Mouse (Mus musculus): ENCODE measurements at regions not wholly inside any gene's neighbourhood (a gene's known extent, or its start where the extent isn't known, plus 50 kb on each side); places are given as distances from the start of the nearest gene placed in this dataset.

DNA sequence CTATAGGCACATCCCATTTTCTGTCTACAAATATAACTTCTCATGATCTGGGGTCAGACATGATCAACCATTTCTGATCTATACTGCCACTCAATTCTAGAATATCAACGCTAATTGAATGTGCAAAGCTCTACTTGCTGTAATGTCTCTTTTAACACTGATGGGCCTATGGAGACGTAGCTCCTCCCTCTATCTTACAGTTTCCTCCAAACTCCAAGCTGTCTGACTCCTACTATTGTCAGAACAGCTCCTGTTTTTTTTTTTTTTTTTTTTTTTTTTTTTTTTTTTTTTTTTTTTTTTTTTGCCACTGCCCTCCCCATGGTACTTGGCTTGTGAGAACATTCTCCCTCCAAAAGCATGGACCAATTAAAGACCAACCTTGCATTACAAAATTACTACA is 165.2 kb downstream of the Pah start:
- intact Hi-C loops (cut with DNase I): no loop called here
- no peak overlapping the region for H3K27ac ChIP-seq
- no peak for TF ChIP-seq CTCF (IDR thresholded peaks at IDR 0.05)

DNA sequence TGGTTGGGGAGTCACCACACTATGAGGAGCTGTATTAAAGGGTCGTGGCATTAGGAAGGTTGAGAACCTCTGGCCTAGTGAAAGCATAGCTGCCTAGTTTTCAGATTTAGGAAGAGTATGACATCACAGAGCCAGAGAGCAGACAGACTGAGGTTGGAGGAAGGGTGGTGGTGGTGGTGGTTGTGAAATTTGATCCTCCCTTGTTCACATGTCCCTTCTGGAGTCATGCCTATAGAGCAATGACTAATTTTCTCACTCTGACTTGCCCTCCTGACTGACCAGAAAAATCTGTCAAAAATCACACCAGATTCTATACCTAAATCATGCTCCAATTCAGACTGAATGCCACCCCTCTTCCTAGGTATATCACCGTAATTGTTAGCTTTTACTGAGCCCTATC is 166.2 kb downstream of the Pah start:
- intact Hi-C loops (cut with DNase I): no loop called here
- H3K4me3 ChIP-seq: no peak overlapping the region
- TF ChIP-seq CTCF (IDR thresholded peaks at IDR 0.05): no peak
- no peak for DNase-seq (ENCODE audit: extremely low spot score in 1 of 2, low spot score in 2 of 2)
- no peak overlapping the region for H3K27ac ChIP-seq

More for the DNA sequence above, 165.2 kb downstream of the Pah start:
- H3K4me3 ChIP-seq: no peak overlapping the region
- no peak for DNase-seq (ENCODE audit: extremely low spot score in 1 of 2, low spot score in 2 of 2)

DNA sequence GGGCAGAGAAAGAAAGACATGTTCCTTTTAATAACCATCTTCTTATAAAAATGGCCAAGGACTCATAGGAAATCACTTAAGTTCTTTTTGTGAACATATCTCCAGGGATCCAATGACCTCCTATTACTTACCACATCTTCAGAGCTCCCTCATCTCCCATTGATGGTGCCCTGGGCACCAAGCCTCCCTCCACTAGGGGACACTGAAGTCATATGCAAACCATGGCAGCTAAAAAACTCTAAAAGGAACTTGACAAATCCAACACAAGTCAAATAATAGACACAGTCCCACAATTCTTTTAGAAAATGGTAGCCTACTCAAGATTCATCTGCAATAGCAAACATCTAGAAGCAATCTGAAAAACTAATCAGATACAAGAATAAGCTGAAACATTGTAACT is 167.2 kb upstream of the Igf1 start:
- DNase-seq (ENCODE audit: extremely low spot score in 1 of 2, low spot score in 2 of 2): no peak
- intact Hi-C loops (cut with DNase I): no loop called here
- no peak overlapping the region for H3K27ac ChIP-seq
- no peak overlapping the region for H3K4me3 ChIP-seq
- peak; percentile 33 for TF ChIP-seq CTCF (IDR thresholded peaks at IDR 0.05)

DNA sequence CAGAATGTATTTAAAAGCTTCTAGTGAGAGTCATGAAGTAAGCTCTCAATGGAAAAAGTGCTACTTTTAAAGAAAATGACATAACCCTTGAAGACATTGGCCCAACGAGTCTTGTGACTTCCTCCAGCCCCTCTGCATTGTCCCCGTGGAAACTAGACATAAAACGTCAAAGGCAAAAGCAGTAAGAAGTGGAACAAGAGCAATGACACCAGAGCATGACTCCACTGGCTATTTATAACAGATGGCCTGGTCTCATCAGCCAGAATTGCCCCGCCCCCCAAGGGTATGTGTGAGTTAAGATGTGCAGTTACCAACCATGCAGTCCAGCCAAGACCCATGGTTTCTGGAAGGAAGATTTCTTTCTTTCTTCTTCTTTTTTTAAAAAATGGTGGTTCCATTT is 161.6 kb upstream of the Igf1 start:
- no peak overlapping the region for H3K4me3 ChIP-seq
- no peak overlapping the region for H3K27ac ChIP-seq
- intact Hi-C loops (cut with DNase I): no loop called here
- DNase-seq (ENCODE audit: extremely low spot score in 1 of 2, low spot score in 2 of 2): no peak
- no peak for TF ChIP-seq CTCF (IDR thresholded peaks at IDR 0.05)

DNA sequence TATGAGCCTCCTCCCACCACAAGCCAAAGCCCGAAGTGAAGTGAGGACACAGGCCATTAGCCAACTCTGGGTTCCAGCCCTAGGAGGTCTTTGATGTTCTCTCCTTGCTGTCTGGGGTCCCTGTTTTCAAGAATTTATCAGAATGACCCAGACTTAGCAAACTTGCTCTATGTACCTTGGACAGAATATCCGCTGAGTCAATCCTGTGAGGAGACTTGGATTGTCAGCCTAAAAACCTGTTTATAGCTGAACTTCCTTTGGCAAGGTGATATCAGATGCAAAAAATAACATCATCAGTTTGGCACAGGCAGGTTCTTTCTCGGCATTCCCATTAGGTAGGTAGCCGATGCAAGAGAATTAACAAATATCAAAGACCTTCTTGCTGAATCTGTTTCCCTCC is 146.9 kb upstream of the Igf1 start:
- intact Hi-C loops (cut with DNase I): no loop called here
- no peak for DNase-seq (ENCODE audit: extremely low spot score in 1 of 2, low spot score in 2 of 2)
- Histone ChIP-seq H3K4me3 (no peak overlapping the region), H3K27ac (no peak overlapping the region)
- no peak for TF ChIP-seq CTCF (IDR thresholded peaks at IDR 0.05)

DNA sequence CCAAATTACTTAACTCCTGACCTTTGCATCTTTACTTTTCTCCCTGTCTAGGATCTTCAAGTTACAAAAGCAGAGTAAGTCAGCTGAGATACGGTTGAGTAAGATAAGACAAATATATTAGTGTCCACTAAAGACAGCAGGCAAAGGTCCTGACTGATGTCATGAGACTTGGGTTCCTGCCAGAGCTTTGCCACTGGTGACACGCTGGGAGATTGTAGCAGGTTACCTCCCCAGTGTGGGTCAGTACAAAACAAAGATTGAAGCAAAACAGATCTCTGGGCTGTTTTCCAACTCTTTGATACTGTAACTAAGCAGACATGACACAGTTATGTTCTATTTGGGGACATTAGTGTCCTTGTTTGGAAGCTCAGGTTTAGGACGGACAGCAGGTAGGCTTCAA is 146.3 kb upstream of the Igf1 start:
- no peak for TF ChIP-seq CTCF (IDR thresholded peaks at IDR 0.05)
- no peak for DNase-seq (ENCODE audit: extremely low spot score in 1 of 2, low spot score in 2 of 2)
- intact Hi-C loops (cut with DNase I): no loop called here
- Histone ChIP-seq H3K4me3 (no peak overlapping the region), H3K27ac (no peak overlapping the region)

DNA sequence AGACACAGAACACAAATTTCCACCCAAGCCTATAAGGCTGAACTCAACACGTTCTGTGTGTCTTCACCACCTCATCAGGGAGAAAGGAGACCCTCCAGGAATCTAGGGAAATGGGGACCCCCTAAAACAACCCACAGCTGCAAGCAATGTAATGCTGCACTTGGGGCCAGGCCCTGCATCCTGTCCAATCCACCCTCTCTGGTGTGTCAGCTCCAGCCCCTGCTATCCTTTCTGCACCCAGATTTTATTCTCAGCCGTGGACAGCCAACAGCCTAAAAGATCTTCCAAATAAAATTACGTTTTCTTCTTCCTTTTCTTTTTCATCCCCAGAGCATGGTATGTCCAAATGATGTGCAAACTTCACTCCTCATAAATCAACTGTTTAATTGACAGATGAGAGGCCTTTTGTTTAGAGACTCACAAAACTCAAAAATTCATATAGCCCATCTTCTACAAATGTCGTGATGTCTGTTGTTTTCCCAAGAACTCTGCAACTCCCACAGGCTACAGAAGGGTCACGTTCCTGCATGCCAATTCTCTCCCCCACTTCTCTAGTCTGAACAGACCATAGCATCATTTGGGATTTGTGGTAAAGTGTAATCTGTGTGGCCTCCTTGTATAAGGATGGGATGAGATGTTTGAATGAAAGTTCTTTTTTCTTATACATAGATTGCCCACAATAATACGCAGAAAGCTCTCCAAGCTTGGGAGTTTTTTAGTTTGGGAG is 142.0 kb upstream of the Igf1 start:
- intact Hi-C loops (cut with DNase I): no loop called here
- no peak for TF ChIP-seq CTCF (IDR thresholded peaks at IDR 0.05)
- H3K27ac ChIP-seq: no peak overlapping the region
- no peak overlapping the region for H3K4me3 ChIP-seq
- DNase-seq (ENCODE audit: extremely low spot score in 1 of 2, low spot score in 2 of 2): no peak

DNA sequence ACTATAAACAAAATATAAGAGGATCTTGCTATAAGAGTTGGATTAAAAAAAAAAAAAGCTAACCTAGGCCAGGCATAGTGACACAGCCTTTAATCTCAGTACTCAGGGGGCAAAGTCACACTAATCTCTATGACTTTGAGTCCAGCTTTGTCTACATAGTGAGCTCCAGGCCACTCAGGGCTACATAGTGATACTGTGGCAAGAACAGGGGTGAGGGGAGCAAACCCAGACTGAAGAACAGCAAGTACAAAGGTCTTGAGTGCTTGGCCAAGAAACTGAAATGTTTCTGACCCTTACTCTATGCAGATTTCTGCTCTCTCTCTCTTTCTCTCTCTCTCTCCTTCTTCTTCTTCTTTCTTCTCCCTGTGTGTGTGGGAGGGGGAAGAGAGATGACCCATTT is 140.9 kb upstream of the Igf1 start:
- intact Hi-C loops (cut with DNase I): no loop called here
- Histone ChIP-seq H3K27ac (no peak overlapping the region), H3K4me3 (no peak overlapping the region)
- no peak for DNase-seq (ENCODE audit: extremely low spot score in 1 of 2, low spot score in 2 of 2)
- TF ChIP-seq CTCF (IDR thresholded peaks at IDR 0.05): no peak

DNA sequence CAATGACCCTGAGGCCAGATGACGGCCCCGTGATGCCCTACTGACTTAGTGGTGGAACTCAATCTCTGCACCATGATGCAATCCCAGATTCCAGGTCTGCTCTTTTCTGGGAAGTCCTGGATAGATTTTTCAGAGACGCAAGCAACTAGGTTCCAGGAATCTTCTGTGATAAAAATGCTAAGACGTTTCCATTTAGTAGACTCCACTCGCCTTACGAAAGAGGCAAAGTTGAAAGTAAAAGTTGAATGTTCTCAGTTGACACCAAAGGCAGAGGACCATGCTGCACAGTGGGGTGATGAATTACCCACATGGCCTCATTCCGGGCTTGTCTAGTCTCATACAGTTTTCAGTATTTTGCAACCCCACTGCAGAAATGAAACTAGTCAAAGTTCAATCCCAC is 139.6 kb upstream of the Igf1 start:
- no peak for DNase-seq (ENCODE audit: extremely low spot score in 1 of 2, low spot score in 2 of 2)
- no peak for TF ChIP-seq CTCF (IDR thresholded peaks at IDR 0.05)
- no peak overlapping the region for H3K27ac ChIP-seq
- H3K4me3 ChIP-seq: no peak overlapping the region
- intact Hi-C loops (cut with DNase I): no loop called here

DNA sequence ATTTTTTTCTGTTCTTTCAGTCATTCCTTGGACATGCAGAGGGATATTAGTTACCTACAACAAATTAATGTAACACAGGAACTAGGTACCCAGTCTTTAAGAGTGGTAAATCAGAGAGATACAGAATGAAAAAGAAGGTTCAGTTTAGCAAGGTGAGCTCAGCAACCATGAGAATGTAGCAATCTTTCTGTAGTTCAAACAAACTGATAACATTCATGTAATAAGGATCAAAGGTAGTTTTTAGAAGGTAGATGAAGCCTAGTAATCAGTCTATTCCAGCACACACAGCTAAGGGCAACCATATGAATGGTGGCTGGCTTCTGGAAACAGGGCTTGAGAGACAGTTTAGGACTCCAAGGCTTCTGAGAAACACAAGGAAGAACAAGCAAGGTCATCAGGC is 138.1 kb upstream of the Igf1 start:
- no peak overlapping the region for H3K27ac ChIP-seq
- H3K4me3 ChIP-seq: no peak overlapping the region
- TF ChIP-seq CTCF (IDR thresholded peaks at IDR 0.05): no peak
- intact Hi-C loops (cut with DNase I): no loop called here
- DNase-seq (ENCODE audit: extremely low spot score in 1 of 2, low spot score in 2 of 2): no peak

DNA sequence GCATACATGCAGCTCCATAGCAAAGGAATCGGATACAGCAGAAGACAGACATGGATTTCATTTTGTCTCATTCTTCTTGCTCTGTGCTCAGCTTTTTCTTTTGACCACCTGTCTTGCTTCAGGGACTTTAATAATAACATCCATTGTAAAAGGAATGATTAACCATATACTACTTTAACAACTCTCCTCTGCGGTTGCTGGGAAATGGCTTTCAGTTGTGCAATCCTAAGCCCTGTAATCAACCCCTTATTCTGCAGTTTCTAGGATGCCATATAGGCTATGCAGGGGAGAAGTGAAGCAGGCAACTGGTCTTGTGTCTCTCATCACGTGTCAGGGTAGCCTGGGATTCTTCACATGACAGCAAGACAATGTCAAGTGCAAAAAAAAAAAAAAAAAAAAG is 135.8 kb upstream of the Igf1 start:
- Histone ChIP-seq H3K4me3 (no peak overlapping the region), H3K27ac (no peak overlapping the region)
- DNase-seq (ENCODE audit: extremely low spot score in 1 of 2, low spot score in 2 of 2): no peak
- no peak for TF ChIP-seq CTCF (IDR thresholded peaks at IDR 0.05)
- intact Hi-C loops (cut with DNase I): no loop called here

DNA sequence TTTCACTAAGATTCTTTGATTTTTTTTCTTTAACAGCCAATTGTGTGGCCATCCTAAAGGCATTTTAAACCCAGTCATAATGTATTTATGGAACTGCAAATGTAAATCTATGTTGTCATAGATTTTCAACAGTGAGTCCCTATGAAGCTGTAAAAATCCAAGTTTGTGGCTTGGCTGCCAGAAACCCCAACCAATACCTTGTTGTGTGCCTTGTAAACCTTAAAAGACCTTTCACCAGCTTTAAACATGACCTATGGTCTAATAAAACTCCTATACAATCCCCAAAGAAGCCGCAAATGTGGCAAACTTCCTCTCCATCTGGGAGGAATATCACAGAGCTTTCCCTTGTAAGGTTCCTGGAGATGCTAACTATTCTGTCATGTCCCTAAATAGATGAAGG is 125.4 kb upstream of the Igf1 start:
- no peak overlapping the region for H3K4me3 ChIP-seq
- DNase-seq (ENCODE audit: extremely low spot score in 1 of 2, low spot score in 2 of 2): no peak
- intact Hi-C loops (cut with DNase I): no loop called here
- H3K27ac ChIP-seq: no peak overlapping the region
- no peak for TF ChIP-seq CTCF (IDR thresholded peaks at IDR 0.05)

DNA sequence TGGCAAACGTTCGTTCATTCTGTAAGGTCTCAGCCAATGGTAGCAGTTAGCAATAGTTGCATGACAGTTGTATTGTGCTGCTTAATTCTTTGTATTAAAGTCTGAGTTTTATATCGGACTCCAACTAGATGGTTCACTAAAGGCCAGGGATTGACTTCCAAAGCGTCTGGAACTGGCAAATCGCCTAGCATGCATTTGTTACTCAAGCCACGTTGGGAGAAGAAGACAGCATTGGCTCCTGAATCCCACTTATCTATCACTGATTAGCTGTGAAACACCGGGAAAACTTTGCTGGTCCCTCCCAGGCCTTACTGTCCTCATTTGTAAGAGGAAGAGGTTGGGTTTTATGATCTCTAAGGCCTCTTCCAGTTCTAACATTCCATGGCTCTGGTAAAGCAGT is 124.8 kb upstream of the Igf1 start:
- TF ChIP-seq CTCF (IDR thresholded peaks at IDR 0.05): no peak
- no peak overlapping the region for H3K4me3 ChIP-seq
- DNase-seq (ENCODE audit: extremely low spot score in 1 of 2, low spot score in 2 of 2): no peak
- no peak overlapping the region for H3K27ac ChIP-seq
- intact Hi-C loops (cut with DNase I): no loop called here
